Mouse (Mus musculus) R1 (cell line): ENCODE data around the gene Gm2696.

ENCODE experiments used
- DNase-seq: peaks from one replicate; pipeline ENCODE4 v3.0.0-alpha.2; 2018; ENCODE audit warnings: low read depth, low spot score

Gm2696 gene

GRCm38 (mm10) chr10:77846961-77847360, 32.5 kb downstream of the Gm2696 start:
- DNase-seq, result no peak

DNA sequence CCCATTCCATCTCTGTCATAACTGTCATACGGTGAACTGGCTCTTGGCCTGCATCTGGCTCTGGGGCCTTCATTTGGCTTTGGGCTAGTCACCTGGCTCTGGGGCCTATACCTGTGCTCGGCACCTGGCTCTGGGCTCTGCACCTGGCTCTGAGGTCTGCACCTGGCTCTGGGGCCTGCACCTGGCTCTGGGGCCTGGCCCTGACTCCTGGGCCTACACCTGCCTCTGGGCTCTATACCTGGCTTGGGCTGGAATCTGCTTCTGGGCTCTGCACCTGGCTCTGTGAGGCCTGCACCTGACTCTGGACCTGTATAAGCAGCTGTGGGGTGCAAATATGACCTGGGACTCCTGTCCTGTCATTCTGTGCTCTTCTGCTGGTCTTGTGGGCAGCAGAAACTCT, 33.1 kb downstream of the Gm2696 start:
- DNase-seq, result no peak

DNA sequence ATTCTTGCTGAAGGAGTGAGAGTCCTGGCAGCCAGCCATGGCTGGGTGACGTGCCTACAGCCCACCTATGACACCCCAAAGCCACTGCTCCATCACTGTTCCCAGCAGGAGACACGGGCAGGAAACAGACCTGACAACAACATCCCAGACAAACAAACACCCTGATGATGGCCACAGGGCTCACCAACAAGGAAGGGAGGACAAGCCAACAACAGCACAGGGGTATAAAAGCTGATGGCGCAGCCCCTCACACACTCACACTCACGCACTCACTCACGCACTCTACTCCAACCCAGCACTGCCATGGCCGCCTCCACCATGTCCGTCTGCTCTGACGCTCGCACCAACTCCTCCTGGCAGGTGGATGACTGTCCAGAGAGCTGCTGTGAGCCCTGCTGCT, 38.1 kb downstream of the Gm2696 start, which contains the start of gene Gm10318:
Gene Gm10318 (plus strand): TSS at position 301 of the 400 bp plus-strand sequence.
- DNase-seq, result no peak

DNA sequence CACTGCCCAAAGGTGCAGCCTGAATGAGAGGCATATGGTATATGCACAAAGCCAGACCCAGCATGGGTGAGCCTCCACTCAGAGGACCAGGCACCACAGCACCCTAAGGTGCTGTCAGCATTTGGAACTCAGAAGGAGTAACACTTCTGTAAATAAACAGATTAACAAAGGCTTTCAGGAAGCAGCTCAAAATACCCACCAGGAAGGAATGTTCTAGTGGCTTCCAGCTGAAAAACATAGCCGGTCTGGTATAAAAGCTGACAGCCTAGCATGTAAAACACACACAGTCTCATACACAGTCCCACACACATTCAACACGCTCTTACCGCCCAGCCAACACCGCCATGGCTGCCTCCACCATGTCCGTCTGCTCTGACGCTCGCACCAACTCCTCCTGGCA, 47.2 kb downstream of the Gm2696 start, which contains the start of gene Gm3285:
Gene Gm3285 (plus strand): TSS at position 301 of the 400 bp plus-strand sequence.
- no peak for DNase-seq

GRCm38 (mm10) chr10:77864067-77864761, 49.7 kb downstream of the Gm2696 start:
- DNase-seq, result peak; percentile 93

GRCm38 (mm10) chr10:77864762-77865143, 50.3 kb downstream of the Gm2696 start:
- no peak for DNase-seq

DNA sequence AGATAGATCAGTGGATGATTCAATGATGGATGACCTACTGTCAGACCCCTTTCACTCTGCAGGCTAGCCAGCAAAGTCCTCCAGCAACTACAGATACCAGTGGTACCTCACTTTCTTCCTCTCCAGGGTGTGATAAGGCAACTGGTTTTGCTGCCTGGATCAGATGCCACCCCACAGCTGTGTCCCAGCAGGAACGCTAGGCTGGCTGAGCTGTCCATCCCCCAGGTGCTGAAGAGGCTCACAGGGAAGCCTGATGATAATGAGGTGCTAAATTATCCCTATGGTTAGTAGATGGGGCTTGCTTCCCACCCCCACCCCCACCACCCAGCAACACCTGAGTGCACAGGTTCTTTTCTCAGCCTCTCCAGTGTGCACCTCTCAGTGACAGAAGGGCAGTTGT, 53.1 kb downstream of the Gm2696 start:
- no peak for DNase-seq

GRCm38 (mm10) chr10:77869651-77870050, 55.2 kb downstream of the Gm2696 start:
- DNase-seq, result no peak

DNA sequence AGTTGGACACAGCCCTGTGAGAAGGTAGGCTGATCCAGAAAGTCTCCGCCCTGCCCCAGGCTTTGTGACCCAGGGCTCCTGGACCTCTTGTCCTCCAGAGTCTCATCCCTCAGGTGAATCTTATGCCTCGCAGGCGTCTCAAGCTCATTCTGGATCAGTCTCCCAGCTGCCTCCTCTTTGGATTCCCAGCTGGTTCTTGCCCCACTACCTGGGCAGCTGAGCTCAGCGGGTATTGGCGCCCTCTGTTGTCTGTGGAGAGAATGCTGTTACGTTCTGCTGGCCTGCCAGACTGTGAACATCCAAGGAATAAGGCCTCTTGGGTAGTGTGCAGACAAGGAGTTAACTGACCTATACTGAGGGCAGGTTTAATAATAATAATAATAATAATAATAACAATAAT, 64.5 kb downstream of the Gm2696 start:
- peak; percentile 25 for DNase-seq

DNA sequence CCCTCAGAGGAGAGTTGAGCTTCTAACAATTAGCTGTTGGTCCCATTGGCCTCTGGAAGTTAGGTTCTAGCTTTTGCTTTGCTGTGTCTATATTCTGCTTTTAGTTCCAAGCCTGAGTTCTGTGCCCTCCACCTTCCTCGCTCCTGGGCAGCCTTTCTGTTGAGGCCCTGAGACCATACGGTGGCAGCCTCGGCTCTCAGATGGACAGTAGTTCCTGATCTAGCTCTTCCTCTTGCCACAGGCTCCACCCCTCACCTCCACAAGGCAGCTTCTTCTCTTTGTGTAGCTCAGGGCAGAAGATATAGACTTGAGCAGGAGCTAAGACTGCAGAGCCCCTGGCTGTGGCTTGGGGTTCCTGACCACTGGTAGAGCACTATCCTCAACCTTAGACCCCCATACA, 65.8 kb downstream of the Gm2696 start:
- DNase-seq, result no peak

DNA sequence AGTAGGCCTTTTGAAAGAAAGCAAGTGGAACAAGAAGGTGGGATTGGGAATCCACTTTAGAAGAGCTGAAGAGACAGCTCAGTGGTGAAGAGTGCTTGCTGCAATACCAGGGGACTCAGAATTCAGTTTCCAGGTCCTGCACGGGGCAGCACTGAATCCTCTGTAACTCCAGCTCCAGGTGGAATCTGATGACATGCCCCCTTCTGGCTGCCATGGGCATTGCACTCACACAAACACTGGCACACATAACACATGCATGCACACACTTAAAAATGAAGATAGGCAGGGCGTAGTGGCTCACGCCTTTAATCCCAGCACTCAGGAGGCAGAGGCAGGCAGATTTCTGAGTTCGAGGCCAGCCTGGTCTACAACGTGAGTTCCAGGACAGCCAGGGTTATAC, 68.1 kb downstream of the Gm2696 start:
- DNase-seq, result peak; percentile 79
